Mouse (Mus musculus) testis, adult 2 months (tissue): ENCODE results near the gene Tec. TPM values are rescaled to one million over a fixed set of nuclear protein-coding genes. Genes with fewer than 3 reads are reported as not detected.

Experiments used
- H3K27ac ChIP-seq: fragments of 200-500 bp; 2 replicates; pipeline ENCODE4 v1.5.1; 2012; ENCODE audit warnings: low read depth, low read length; ENCODE audit not compliant: control insufficient read depth, insufficient read depth
- H3K27me3 ChIP-seq: fragments of 200-500 bp; 2 replicates; pipeline ENCODE4 v1.6.1; 2012; ENCODE audit warnings: mild to moderate bottlenecking, low read length, moderate library complexity; ENCODE audit not compliant: control insufficient read depth, insufficient read depth
- H3K36me3 ChIP-seq: fragments of 200-500 bp; 2 replicates; pipeline ENCODE4 v1.6.1; 2012; ENCODE audit warnings: mild to moderate bottlenecking, low read length; ENCODE audit not compliant: control insufficient read depth, insufficient read depth
- H3K4me1 ChIP-seq: fragments of 200-500 bp; 2 replicates; pipeline ENCODE4 v1.6.1; 2012; ENCODE audit warnings: low read length; ENCODE audit not compliant: control insufficient read depth, insufficient read depth
- H3K4me3 ChIP-seq: fragments of 200-500 bp; 2 replicates; pipeline ENCODE4 v1.5.1; 2012; ENCODE audit warnings: low read depth, mild to moderate bottlenecking, low read length, moderate library complexity, mixed read lengths; ENCODE audit not compliant: control insufficient read depth
- CTCF ChIP-seq: fragments of 200-500 bp; IDR thresholded peaks from 2 replicates; pipeline ENCODE4 v1.5.1; 2012; ENCODE audit warnings: low read depth, mild to moderate bottlenecking, inconsistent platforms, low read length, moderate library complexity; ENCODE audit not compliant: control insufficient read depth, insufficient read depth, insufficient replicate concordance
- POLR2A ChIP-seq: fragments of 200-500 bp; IDR thresholded peaks from 2 replicates; pipeline ENCODE4 v1.6.1; 2012; ENCODE audit warnings: low read depth, mild to moderate bottlenecking, inconsistent platforms, low read length, moderate library complexity; ENCODE audit not compliant: control insufficient read depth
- polyA plus RNA-seq: library from polyadenylated mRNA; depleted of rRNA; stranded (reverse); fragments of >200 nt; gene quantifications from 2 replicates; pipeline ENCODE4 v1.2.3, GENCODE M21; 2012

The Tec gene
- polyA plus RNA-seq, 1 experiment = 0.77 TPM

GRCm38 (mm10) chr5:72857756-72858155 lies 10.5 kb downstream of the Tec start:
- no peaks in the 10 kb centered on the region for H3K27me3 ChIP-seq
- H3K4me3 ChIP-seq = no peak overlapping the region
- peaks cover 3% of the 10 kb centered on the region; the same call in 1 of the 2 replicates for H3K4me1 ChIP-seq
- no peak for TF ChIP-seq CTCF
- no peak for TF ChIP-seq POLR2A
- H3K36me3 ChIP-seq = no peaks in the 10 kb centered on the region
- H3K27ac ChIP-seq = no peak overlapping the region

GRCm38 (mm10) chr5:72856255-72856878 lies 11.9 kb downstream of the Tec start:
- H3K4me1 ChIP-seq = peaks cover 3% of the 10 kb centered on the region; the same call in 1 of the 2 replicates
- no peaks in the 10 kb centered on the region for H3K36me3 ChIP-seq
- no peak overlapping the region for H3K27ac ChIP-seq
- TF ChIP-seq CTCF (no peak), POLR2A (no peak)
- no peaks in the 10 kb centered on the region for H3K27me3 ChIP-seq
- H3K4me3 ChIP-seq = no peak overlapping the region

GRCm38 (mm10) chr5:72855685-72856124 lies 12.6 kb downstream of the Tec start:
- TF ChIP-seq CTCF (no peak), POLR2A (no peak)
- Histone ChIP-seq H3K4me3 (no peak overlapping the region), H3K36me3 (no peaks in the 10 kb centered on the region), H3K27ac (no peak overlapping the region), H3K27me3 (no peaks in the 10 kb centered on the region), H3K4me1 (peaks cover 3% of the 10 kb centered on the region; the same call in 1 of the 2 replicates)

DNA sequence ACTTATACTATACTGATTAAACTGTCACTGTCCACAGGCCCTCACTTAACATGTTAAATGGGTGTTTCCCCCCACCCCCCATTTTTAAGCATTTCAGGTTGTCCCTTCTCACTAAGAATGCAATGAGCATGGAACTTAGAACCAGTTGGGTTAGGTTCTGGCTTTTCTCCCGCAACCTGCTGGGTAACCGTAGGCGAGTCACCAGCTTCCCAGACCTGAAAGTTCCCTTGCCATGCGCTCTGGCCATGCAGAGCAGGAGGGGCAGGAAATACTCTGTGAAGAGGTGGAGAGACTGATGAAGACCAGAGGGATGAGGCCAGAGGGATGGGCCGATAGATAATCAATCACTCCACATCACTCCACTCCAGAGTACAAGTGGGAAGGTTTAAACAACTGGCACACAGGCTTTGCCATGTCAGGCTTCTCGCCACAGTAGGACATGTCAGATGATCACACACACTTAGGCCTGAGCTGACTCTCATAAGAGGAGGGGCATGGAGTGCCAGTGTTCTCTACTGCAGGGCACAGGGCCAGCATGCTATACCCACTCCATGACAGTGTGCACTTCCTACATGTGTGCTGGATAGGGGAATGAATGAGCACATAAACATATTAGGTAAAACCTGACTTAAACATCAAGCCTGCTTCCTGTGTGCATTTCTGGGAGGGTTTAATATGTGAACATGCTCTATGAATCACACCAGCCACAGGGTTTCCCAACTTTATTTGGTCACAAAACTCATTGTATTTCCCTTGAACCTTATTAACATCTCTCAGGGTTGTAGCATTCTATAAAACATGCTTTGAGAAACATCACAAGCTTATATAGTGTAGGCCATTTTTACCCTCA lies 13.9 kb downstream of the Tec start:
- Histone ChIP-seq H3K27me3 (no peaks in the 10 kb centered on the region), H3K36me3 (no peaks in the 10 kb centered on the region), H3K27ac (no peak overlapping the region), H3K4me3 (no peak overlapping the region), H3K4me1 (peaks cover 3% of the 10 kb centered on the region; the same call in 1 of the 2 replicates)
- no peak for TF ChIP-seq POLR2A

- TF ChIP-seq CTCF (no peak), POLR2A (no peak)
- Histone ChIP-seq H3K4me3 (no peak overlapping the region), H3K36me3 (no peaks in the 10 kb centered on the region), H3K27me3 (no peaks in the 10 kb centered on the region), H3K27ac (no peak overlapping the region), H3K4me1 (peaks cover 2% of the 10 kb centered on the region; the same call in 1 of the 2 replicates)
Observed at GRCm38 (mm10) chr5:72853365-72853764, 14.9 kb downstream of the Tec start.

GRCm38 (mm10) chr5:72852301-72852995 lies 15.8 kb downstream of the Tec start:
- no peak for TF ChIP-seq POLR2A
- no peak for TF ChIP-seq CTCF
- H3K36me3 ChIP-seq = no peaks in the 10 kb centered on the region
- H3K4me3 ChIP-seq = no peak overlapping the region
- no peaks in the 10 kb centered on the region for H3K4me1 ChIP-seq
- no peak overlapping the region for H3K27ac ChIP-seq
- H3K27me3 ChIP-seq = no peaks in the 10 kb centered on the region

DNA sequence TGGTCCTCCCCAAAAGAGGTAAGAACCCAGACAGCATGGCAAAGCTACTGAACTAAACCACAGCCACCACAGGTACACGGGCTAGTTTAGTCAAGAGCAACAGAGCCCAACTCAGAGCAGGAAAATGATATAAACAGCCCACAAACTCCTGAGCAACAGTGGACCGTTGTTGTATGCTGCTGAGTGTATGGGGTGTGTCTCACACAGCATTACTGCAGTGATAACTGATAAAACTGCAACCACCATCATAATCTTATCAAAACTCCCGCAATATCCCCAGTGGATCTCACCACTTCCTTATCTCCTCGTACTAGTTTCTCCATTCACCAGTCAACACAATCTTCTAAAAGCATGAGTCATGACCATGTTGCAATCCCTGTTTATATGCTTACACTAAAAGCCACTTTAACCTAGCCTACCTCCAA lies 16.6 kb downstream of the Tec start:
- Histone ChIP-seq H3K4me1 (no peaks in the 10 kb centered on the region), H3K27ac (no peak overlapping the region), H3K27me3 (no peaks in the 10 kb centered on the region), H3K36me3 (no peaks in the 10 kb centered on the region), H3K4me3 (no peak overlapping the region)
- TF ChIP-seq POLR2A = no peak
- no peak for TF ChIP-seq CTCF
